Mouse (Mus musculus): ENCODE data around the gene Anp32b. TPM values are rescaled to one million over a fixed set of nuclear protein-coding genes. Genes with fewer than 3 reads are reported as not detected.

Gene Anp32b
- polyA plus RNA-seq, 2 experiments, result 159 to 245 TPM

GRCm38 (mm10) chr4:46428903-46429499 lies 21.7 kb upstream of the Anp32b start:
- no peaks in the 10 kb centered on the region for H3K36me3 ChIP-seq (ENCODE audit: control insufficient read depth, insufficient read depth, low read length)
- DNase-seq (ENCODE audit: low spot score) (no peak), ATAC-seq (ENCODE audit: low FRiP score, low read depth) (no peak)
- H3K27ac ChIP-seq (replicated peaks; ENCODE audit: low read depth, low read length), result no peak overlapping the region
- H3K4me2 ChIP-seq (replicated peaks; ENCODE audit: low read depth, low read length, severe bottlenecking), result no peak overlapping the region
- WGBS, result 62% methylated on average over 10 of the region's 10 CpGs
- no peaks in the 10 kb centered on the region for H3K27me3 ChIP-seq (ENCODE audit: control insufficient read depth, insufficient read depth, low read length)
- H3K4me3 ChIP-seq (replicated peaks; ENCODE audit: low read length), result no peak overlapping the region
- no peaks in the 10 kb centered on the region for H3K4me1 ChIP-seq (ENCODE audit: control insufficient read depth, insufficient read depth, low read length)
- no peaks in the 10 kb centered on the region for H3K9me3 ChIP-seq (ENCODE audit: control insufficient read depth, low read length)
- no peak for TF ChIP-seq POLR2A (IDR thresholded peaks at IDR 0.05; ENCODE audit: borderline replicate concordance, extremely low read depth, insufficient read depth, insufficient read length)
- no peak overlapping the region for H3K9ac ChIP-seq (ENCODE audit: low read depth, low read length, severe bottlenecking)

- Histone ChIP-seq H3K4me1 (ENCODE audit: control insufficient read depth, insufficient read depth, low read length) (no peaks in the 10 kb centered on the region), H3K27ac (replicated peaks; ENCODE audit: low read depth, low read length) (no peak overlapping the region), H3K4me2 (replicated peaks; ENCODE audit: low read depth, low read length, severe bottlenecking) (no peak overlapping the region), H3K36me3 (ENCODE audit: control insufficient read depth, insufficient read depth, low read length) (no peaks in the 10 kb centered on the region), H3K9ac (ENCODE audit: low read depth, low read length, severe bottlenecking) (no peak overlapping the region), H3K4me3 (replicated peaks; ENCODE audit: low read length) (no peak overlapping the region), H3K27me3 (ENCODE audit: control insufficient read depth, insufficient read depth, low read length) (no peaks in the 10 kb centered on the region), H3K9me3 (ENCODE audit: control insufficient read depth, low read length) (no peaks in the 10 kb centered on the region)
- no peak for TF ChIP-seq POLR2A (IDR thresholded peaks at IDR 0.05; ENCODE audit: borderline replicate concordance, extremely low read depth, insufficient read depth, insufficient read length)
- ATAC-seq (ENCODE audit: low FRiP score, low read depth) (no peak), DNase-seq (ENCODE audit: low spot score) (no peak)
- 87% methylated on average over 12 of the region's 12 CpGs for WGBS
These were observed 18.2 kb upstream of the Anp32b start for GRCm38 (mm10) chr4:46432339-46433036.

- Histone ChIP-seq H3K36me3 (ENCODE audit: control insufficient read depth, insufficient read depth, low read length) (no peaks in the 10 kb centered on the region), H3K27ac (replicated peaks; ENCODE audit: low read depth, low read length) (no peak overlapping the region), H3K4me2 (replicated peaks; ENCODE audit: low read depth, low read length, severe bottlenecking) (no peak overlapping the region), H3K9ac (ENCODE audit: low read depth, low read length, severe bottlenecking) (no peak overlapping the region), H3K9me3 (ENCODE audit: control insufficient read depth, low read length) (no peaks in the 10 kb centered on the region), H3K4me1 (ENCODE audit: control insufficient read depth, insufficient read depth, low read length) (no peaks in the 10 kb centered on the region), H3K4me3 (replicated peaks; ENCODE audit: low read length) (no peak overlapping the region), H3K27me3 (ENCODE audit: control insufficient read depth, insufficient read depth, low read length) (no peaks in the 10 kb centered on the region)
- DNase-seq (ENCODE audit: low spot score) (no peak), ATAC-seq (ENCODE audit: low FRiP score, low read depth) (no peak)
- WGBS, result 46% methylated on average over 4 of the region's 4 CpGs
- no peak for TF ChIP-seq POLR2A (IDR thresholded peaks at IDR 0.05; ENCODE audit: borderline replicate concordance, extremely low read depth, insufficient read depth, insufficient read length)
These were observed 8.2 kb upstream of the Anp32b start for GRCm38 (mm10) chr4:46442501-46442900.

GRCm38 (mm10) chr4:46445237-46445945 lies 5.3 kb upstream of the Anp32b start:
- DNase-seq (ENCODE audit: low spot score), result no peak
- no peaks in the 10 kb centered on the region for H3K36me3 ChIP-seq (ENCODE audit: control insufficient read depth, insufficient read depth, low read length)
- no peak overlapping the region for H3K27ac ChIP-seq (replicated peaks; ENCODE audit: low read depth, low read length)
- H3K4me3 ChIP-seq (replicated peaks; ENCODE audit: low read length), result no peak overlapping the region
- no peak overlapping the region for H3K9ac ChIP-seq (ENCODE audit: low read depth, low read length, severe bottlenecking)
- no peaks in the 10 kb centered on the region for H3K9me3 ChIP-seq (ENCODE audit: control insufficient read depth, low read length)
- TF ChIP-seq POLR2A (IDR thresholded peaks at IDR 0.05; ENCODE audit: borderline replicate concordance, extremely low read depth, insufficient read depth, insufficient read length), result no peak
- 52% methylated on average over 9 of the region's 9 CpGs for WGBS
- no peaks in the 10 kb centered on the region for H3K4me1 ChIP-seq (ENCODE audit: control insufficient read depth, insufficient read depth, low read length)
- H3K27me3 ChIP-seq (ENCODE audit: control insufficient read depth, insufficient read depth, low read length), result no peaks in the 10 kb centered on the region
- ATAC-seq (ENCODE audit: low FRiP score, low read depth), result no peak
- no peak overlapping the region for H3K4me2 ChIP-seq (replicated peaks; ENCODE audit: low read depth, low read length, severe bottlenecking)

GRCm38 (mm10) chr4:46447461-46447860 lies 3.2 kb upstream of the Anp32b start:
- Histone ChIP-seq H3K4me2 (replicated peaks; ENCODE audit: low read depth, low read length, severe bottlenecking) (no peak overlapping the region), H3K4me3 (replicated peaks; ENCODE audit: low read length) (no peak overlapping the region), H3K36me3 (ENCODE audit: control insufficient read depth, insufficient read depth, low read length) (no peaks in the 10 kb centered on the region), H3K27me3 (ENCODE audit: control insufficient read depth, insufficient read depth, low read length) (no peaks in the 10 kb centered on the region), H3K9me3 (ENCODE audit: control insufficient read depth, low read length) (no peaks in the 10 kb centered on the region), H3K9ac (ENCODE audit: low read depth, low read length, severe bottlenecking) (no peak overlapping the region), H3K4me1 (ENCODE audit: control insufficient read depth, insufficient read depth, low read length) (peaks cover under 1% of the 10 kb centered on the region; the same call in 1 of the 2 replicates), H3K27ac (replicated peaks; ENCODE audit: low read depth, low read length) (no peak overlapping the region)
- ATAC-seq (ENCODE audit: low FRiP score, low read depth) (no peak), DNase-seq (ENCODE audit: low spot score) (no peak)
- no peak for TF ChIP-seq POLR2A (IDR thresholded peaks at IDR 0.05; ENCODE audit: borderline replicate concordance, extremely low read depth, insufficient read depth, insufficient read length)
- 59% methylated on average over 1 of the region's 1 CpGs for WGBS
